Mouse (Mus musculus): ENCODE results near the gene Aftph. TPM values are rescaled to one million over a fixed set of nuclear protein-coding genes. Genes with fewer than 3 reads are reported as not detected.

Aftph gene
- total RNA-seq (2023), result 10 to 100 TPM; 57.5 to 57.9 TPM

DNA sequence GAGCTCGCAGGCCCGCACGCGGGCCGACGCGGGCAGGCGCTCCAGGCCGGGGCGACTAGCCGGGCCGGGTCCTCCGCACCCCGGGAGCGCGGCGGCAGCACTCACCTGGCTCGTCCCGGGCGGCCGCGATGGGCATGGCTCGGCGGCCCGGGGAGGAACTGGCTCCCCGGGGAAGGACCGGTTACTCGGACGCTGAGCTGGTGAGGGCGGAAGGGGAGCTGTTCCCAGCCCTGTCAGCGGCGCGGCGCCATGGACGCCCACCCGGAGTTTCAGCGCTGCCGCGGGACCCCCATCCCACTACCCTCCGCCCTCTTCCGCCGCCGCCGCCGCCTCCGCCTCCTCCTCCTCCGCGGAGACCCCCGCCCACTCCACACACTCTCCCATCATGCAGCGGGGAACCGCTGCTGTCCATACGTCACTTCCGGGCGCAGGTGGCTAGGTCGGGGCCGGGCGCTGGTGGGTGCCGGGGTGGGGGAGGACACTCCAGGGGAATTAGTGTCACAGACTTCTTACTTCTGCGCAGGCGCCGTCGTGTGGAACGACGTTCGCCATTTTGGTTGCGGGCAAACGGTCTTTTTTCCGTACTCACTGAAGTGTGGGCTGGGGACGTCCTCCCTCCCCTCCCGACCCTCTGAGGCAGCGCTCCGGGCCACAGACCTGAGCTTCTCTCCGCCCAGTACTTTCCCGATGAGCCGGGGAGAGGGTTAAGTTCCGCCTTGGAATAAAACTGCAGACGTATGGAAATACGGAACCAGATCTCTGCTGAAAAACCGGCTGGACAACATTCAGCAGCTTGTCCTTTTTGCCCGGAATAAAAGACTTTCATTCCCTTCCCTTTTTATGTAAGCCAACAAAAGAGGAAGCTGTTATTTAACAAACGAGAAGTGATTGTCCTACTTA is at the start of gene Aftph:
Gene Aftph (minus strand): TSS at position 389 of the 900 bp plus-strand sequence.

Other genes with a start within 250 kb of the Aftph start
- 10 to 100 TPM; 12.5 to 14.6 TPM for gene Sertad2, start 198.3 kb downstream of the Aftph start, total RNA-seq (2023)
- gene Lgalsl, start 89.5 kb upstream of the Aftph start, total RNA-seq (2023), result 1 to 10 TPM; 2.9 to 4.5 TPM